ENCODE assay signal across 11 mouse cellular contexts in the genomic region with DNA sequence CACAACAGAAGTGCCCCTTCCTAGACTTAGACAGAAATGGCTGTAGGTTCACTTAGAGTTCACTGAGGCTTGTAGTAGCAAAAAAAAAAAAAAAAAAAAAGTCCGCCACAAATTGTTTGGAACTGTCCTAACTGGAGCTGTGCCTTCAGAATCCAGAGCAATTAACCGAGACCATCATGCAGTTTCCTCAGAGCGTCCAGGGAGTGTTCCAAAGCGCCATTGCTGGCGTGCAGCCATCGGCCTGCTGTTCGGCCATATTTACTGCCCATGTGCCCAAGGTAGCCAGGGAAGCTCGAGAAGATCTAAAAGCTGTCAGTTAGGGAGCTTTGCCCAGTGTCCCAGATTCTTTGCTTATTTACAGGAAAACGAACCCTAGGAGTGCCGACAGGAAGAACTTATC.
DNase-seq lines count a peak whose midpoint lies in the region; ATAC-seq and TF ChIP-seq lines count a peak whose summit lies in the region.
"Had no signal": no experiment of that assay in that cellular context is flagged by ENCODE, and none has a peak within 500 bp of the region (broad histone marks: within the 10 kb centered on the region; RNA-seq: fewer than 3 reads in every experiment).

No protein-coding gene starts in this region.

- H3K27ac ChIP-seq in gastrocnemius, adult 2 months, result no peak overlapping the region
- H3K27ac ChIP-seq in liver, adult 2 months (replicated peaks; ENCODE audit: insufficient read depth, low read depth, low read length), result no peak overlapping the region
- H3K27ac ChIP-seq in liver, postnatal 0 days (ENCODE audit: low read depth), result no peak overlapping the region
- H3K27ac ChIP-seq in lung, postnatal 0 days (ENCODE audit: low read length), result no peak overlapping the region
- H3K27ac ChIP-seq in thymus, adult 2 months (ENCODE audit: control insufficient read depth, insufficient read depth, low read length), result no peak overlapping the region
- H3K27ac ChIP-seq: embryonic facial prominence, embryonic 15.5 days had no signal

- TF ChIP-seq CTCF in gastrocnemius, adult 2 months (IDR thresholded peaks at IDR 0.05), result no peak
- TF ChIP-seq CTCF in liver, adult 2 months (IDR thresholded peaks at IDR 0.05; ENCODE audit: low read depth, low read length), result no peak
- no peak for TF ChIP-seq CTCF in liver, postnatal 0 days (IDR thresholded peaks at IDR 0.05; ENCODE audit: low read depth)
- no peak for TF ChIP-seq CTCF in lung, postnatal 0 days (IDR thresholded peaks at IDR 0.05)
- TF ChIP-seq CTCF in thymus, adult 2 months (IDR thresholded peaks at IDR 0.05; ENCODE audit: borderline replicate concordance, control insufficient read depth, extremely low read depth, insufficient read depth, low read length, poor library complexity), result no peak

- no peak overlapping the region for H3K4me3 ChIP-seq in gastrocnemius, adult 2 months
- H3K4me3 ChIP-seq in liver, adult 2 months (ENCODE audit: insufficient read depth, low read depth, low read length), result no peak overlapping the region
- H3K4me3 ChIP-seq in liver, postnatal 0 days (ENCODE audit: low read depth, low read length), result no peak overlapping the region
- H3K4me3 ChIP-seq in lung, postnatal 0 days (ENCODE audit: low read depth, low read length), result no peak overlapping the region
- H3K4me3 ChIP-seq in thymus, adult 2 months (ENCODE audit: control insufficient read depth, insufficient read depth, low read length), result no peak overlapping the region
- H3K4me3 ChIP-seq: embryonic facial prominence, embryonic 15.5 days had no signal

- peaks cover 4% of the 10 kb centered on the region; the same call in 1 of the 2 replicates for H3K4me1 ChIP-seq in liver, adult 2 months (ENCODE audit: control insufficient read depth, insufficient read depth, low read length)
- H3K4me1 ChIP-seq in liver, postnatal 0 days (ENCODE audit: insufficient read depth), result no peaks in the 10 kb centered on the region
- H3K4me1 ChIP-seq in lung, postnatal 0 days (ENCODE audit: insufficient read depth, low read depth, low read length), result no peaks in the 10 kb centered on the region
- H3K4me1 ChIP-seq in thymus, adult 2 months (replicated peaks; ENCODE audit: control insufficient read depth, insufficient read depth, low read length), result peaks cover 10% of the 10 kb centered on the region

- DNase-seq in gastrocnemius, adult 2 months, result peak; percentile 61
- DNase-seq in gastrocnemius, postnatal 36 days, result no peak
- DNase-seq in liver, adult 2 months (ENCODE audit: extremely low read depth, low read depth, low spot score), result peak; percentile 27
- no peak for DNase-seq in liver, postnatal 0 days
- DNase-seq in lung, postnatal 0 days (ENCODE audit: low spot score), result peak; percentile 42
- no peak for DNase-seq in thymus, adult 2 months
- no peak for DNase-seq in urinary bladder, postnatal 36 days (ENCODE audit: low spot score in 2 of 2)
- DNase-seq: right cerebral cortex, adult 18-20 months had no signal

- H3K79me2 ChIP-seq in liver, adult 2 months (ENCODE audit: control insufficient read depth, insufficient read depth, low read length), result peaks cover 35% of the 10 kb centered on the region

- 42% methylated on average over 10 of the region's 10 CpGs for WGBS in liver, adult 2 months
- WGBS in liver, postnatal 0 days (ENCODE audit: insufficient replicate concordance), result 74% methylated on average over 10 of the region's 10 CpGs
- 55% methylated on average over 10 of the region's 10 CpGs for WGBS in lung, postnatal 0 days
- WGBS in thymus, adult 2 months, result 92% methylated on average over 10 of the region's 10 CpGs

- H3K27me3 ChIP-seq in liver, adult 2 months (ENCODE audit: control insufficient read depth, insufficient read depth, low read length), result no peaks in the 10 kb centered on the region
- no peaks in the 10 kb centered on the region for H3K27me3 ChIP-seq in liver, postnatal 0 days (ENCODE audit: insufficient read depth, low read length)
- no peaks in the 10 kb centered on the region for H3K27me3 ChIP-seq in lung, postnatal 0 days (replicated peaks; ENCODE audit: insufficient read depth, low read length)
- no peaks in the 10 kb centered on the region for H3K27me3 ChIP-seq in thymus, adult 2 months (ENCODE audit: control insufficient read depth, insufficient read depth, low read length)
- H3K27me3 ChIP-seq: embryonic facial prominence, embryonic 15.5 days had no signal

- no peak overlapping the region for H3K4me2 ChIP-seq in liver, postnatal 0 days (ENCODE audit: low read depth, low read length)
- no peak overlapping the region for H3K4me2 ChIP-seq in lung, postnatal 0 days (replicated peaks; ENCODE audit: low read depth, low read length)
- H3K4me2 ChIP-seq: embryonic facial prominence, embryonic 15.5 days had no signal

- ATAC-seq in liver, postnatal 0 days, result no peak
- ATAC-seq in cerebellum, adult (ENCODE audit: insufficient number of reproducible peaks, low FRiP score, low TSS enrichment), result peak; percentile 84
- ATAC-seq in lung, postnatal 0 days, result peak; percentile 46
- ATAC-seq: CD4-positive, CD25-positive, alpha-beta regulatory T cell, adult 4 months had no signal

- no peak for TF ChIP-seq POLR2A in liver, adult 2 months (IDR thresholded peaks at IDR 0.05; ENCODE audit: extremely low read depth, insufficient read depth, low read length)
- TF ChIP-seq POLR2A in thymus, adult 2 months (IDR thresholded peaks at IDR 0.05; ENCODE audit: control insufficient read depth, extremely low read depth, insufficient read depth, low read length, poor library complexity), result no peak

- no peak overlapping the region for H3K9ac ChIP-seq in liver, adult 2 months (ENCODE audit: low read depth, low read length)
- H3K9ac ChIP-seq in liver, postnatal 0 days (replicated peaks), result no peak overlapping the region
- no peak overlapping the region for H3K9ac ChIP-seq in lung, postnatal 0 days (replicated peaks; ENCODE audit: low read depth)
- H3K9ac ChIP-seq: embryonic facial prominence, embryonic 15.5 days had no signal

- no peaks in the 10 kb centered on the region for H3K36me3 ChIP-seq in liver, adult 2 months (ENCODE audit: control insufficient read depth, insufficient read depth, low read length)
- H3K36me3 ChIP-seq in liver, postnatal 0 days (replicated peaks; ENCODE audit: insufficient read depth, low read length), result no peaks in the 10 kb centered on the region
- no peaks in the 10 kb centered on the region for H3K36me3 ChIP-seq in lung, postnatal 0 days (ENCODE audit: insufficient read depth, low read length)
- no peaks in the 10 kb centered on the region for H3K36me3 ChIP-seq in thymus, adult 2 months (ENCODE audit: control insufficient read depth, insufficient read depth, low read length)
- H3K36me3 ChIP-seq: embryonic facial prominence, embryonic 15.5 days had no signal

- no peaks in the 10 kb centered on the region for H3K9me3 ChIP-seq in liver, postnatal 0 days (ENCODE audit: low read length)
- H3K9me3 ChIP-seq in lung, postnatal 0 days (ENCODE audit: low read length), result no peaks in the 10 kb centered on the region
- H3K9me3 ChIP-seq: embryonic facial prominence, embryonic 15.5 days had no signal

- intact Hi-C loops in gastrocnemius, adult 2 months (cut with DNase I), result no loop called here
- intact Hi-C loops in gastrocnemius, postnatal 36 days (cut with DNase I), result no loop called here

- TF ChIP-seq EP300 in liver, postnatal 0 days (IDR thresholded peaks at IDR 0.05; ENCODE audit: low read depth), result no peak
- TF ChIP-seq EP300 in lung, postnatal 0 days (IDR thresholded peaks at IDR 0.05), result no peak

Comparison
In these comparisons a context has a peak if more than half of its experiments do, and no peak if none do; other contexts are left out.
1. DNase-seq: peak in gastrocnemius, adult 2 months (single experiment), liver, adult 2 months (single experiment) and lung, postnatal 0 days (single experiment); none in gastrocnemius, postnatal 36 days (0 of 2), liver, postnatal 0 days (single experiment), thymus, adult 2 months (single experiment) and urinary bladder, postnatal 36 days (0 of 2).